Mouse (Mus musculus): ENCODE data around the gene Snx10. TPM values are rescaled to one million over a fixed set of nuclear protein-coding genes. Genes with fewer than 3 reads are reported as not detected.

Gene Snx10
- polyA plus RNA-seq, 1 experiment from 2014 or later: 14.4 TPM

- no peaks in the 10 kb centered on the region for H3K9me3 ChIP-seq
- peak overlapping the region; percentile 22; the same call in 1 of the 2 replicates for H3K4me2 ChIP-seq (replicated peaks)
- H3K27ac ChIP-seq: no peak overlapping the region
- no peaks in the 10 kb centered on the region for H3K27me3 ChIP-seq (replicated peaks)
- no peaks in the 10 kb centered on the region for H3K36me3 ChIP-seq
- WGBS: 39% methylated on average over 4 of the region's 4 CpGs
- H3K9ac ChIP-seq: no peak overlapping the region
- H3K4me1 ChIP-seq (replicated peaks): peaks cover 10% of the 10 kb centered on the region
- ATAC-seq: peak; percentile 65; the same call in 1 of the 2 replicates
- no peak overlapping the region for H3K4me3 ChIP-seq (replicated peaks)
Observed at GRCm38 (mm10) chr6:51594516-51594915, 70.8 kb downstream of the Snx10 start.

- H3K27ac ChIP-seq: no peak overlapping the region
- WGBS: 85% methylated on average over 7 of the region's 7 CpGs
- H3K4me1 ChIP-seq (replicated peaks): 0 out of 2 replicates have a peak, but pooled peaks cover 2% of the 10 kb centered on the region
- H3K27me3 ChIP-seq (replicated peaks): no peaks in the 10 kb centered on the region
- H3K4me2 ChIP-seq (replicated peaks): no peak overlapping the region
- H3K4me3 ChIP-seq (replicated peaks): no peak overlapping the region
- H3K36me3 ChIP-seq: no peaks in the 10 kb centered on the region
- H3K9ac ChIP-seq: no peak overlapping the region
- no peak for ATAC-seq
- no peaks in the 10 kb centered on the region for H3K9me3 ChIP-seq
Observed at GRCm38 (mm10) chr6:51598058-51598457, 74.4 kb downstream of the Snx10 start.

GRCm38 (mm10) chr6:51600412-51600811, 76.7 kb downstream of the Snx10 start:
- H3K9ac ChIP-seq: no peak overlapping the region
- H3K4me2 ChIP-seq (replicated peaks): no peak overlapping the region
- H3K36me3 ChIP-seq: no peaks in the 10 kb centered on the region
- WGBS: 68% methylated on average over 9 of the region's 9 CpGs
- no peaks in the 10 kb centered on the region for H3K9me3 ChIP-seq
- no peak for ATAC-seq
- no peaks in the 10 kb centered on the region for H3K27me3 ChIP-seq (replicated peaks)
- no peak overlapping the region for H3K4me3 ChIP-seq (replicated peaks)
- no peak overlapping the region for H3K27ac ChIP-seq
- no peaks in the 10 kb centered on the region for H3K4me1 ChIP-seq (replicated peaks)

- H3K4me3 ChIP-seq (replicated peaks): no peak overlapping the region
- no peak overlapping the region for H3K4me2 ChIP-seq (replicated peaks)
- H3K27me3 ChIP-seq (replicated peaks): no peaks in the 10 kb centered on the region
- no peak for ATAC-seq
- no peaks in the 10 kb centered on the region for H3K36me3 ChIP-seq
- no peak overlapping the region for H3K27ac ChIP-seq
- H3K4me1 ChIP-seq (replicated peaks): no peaks in the 10 kb centered on the region
- 65% methylated on average over 1 of the region's 1 CpGs for WGBS
- no peak overlapping the region for H3K9ac ChIP-seq
- no peaks in the 10 kb centered on the region for H3K9me3 ChIP-seq
Observed at GRCm38 (mm10) chr6:51602341-51602740, 78.6 kb downstream of the Snx10 start.

GRCm38 (mm10) chr6:51603691-51604090, 80.0 kb downstream of the Snx10 start:
- no peak overlapping the region for H3K9ac ChIP-seq
- H3K9me3 ChIP-seq: no peaks in the 10 kb centered on the region
- 88% methylated on average over 10 of the region's 10 CpGs for WGBS
- H3K4me3 ChIP-seq (replicated peaks): no peak overlapping the region
- no peak overlapping the region for H3K4me2 ChIP-seq (replicated peaks)
- no peaks in the 10 kb centered on the region for H3K4me1 ChIP-seq (replicated peaks)
- H3K27me3 ChIP-seq (replicated peaks): no peaks in the 10 kb centered on the region
- no peak for ATAC-seq
- no peaks in the 10 kb centered on the region for H3K36me3 ChIP-seq
- no peak overlapping the region for H3K27ac ChIP-seq

GRCm38 (mm10) chr6:51606245-51606644, 82.5 kb downstream of the Snx10 start:
- 80% methylated on average over 4 of the region's 4 CpGs for WGBS
- ATAC-seq: no peak
- no peaks in the 10 kb centered on the region for H3K36me3 ChIP-seq
- H3K4me3 ChIP-seq (replicated peaks): no peak overlapping the region
- no peaks in the 10 kb centered on the region for H3K27me3 ChIP-seq (replicated peaks)
- no peaks in the 10 kb centered on the region for H3K4me1 ChIP-seq (replicated peaks)
- H3K4me2 ChIP-seq (replicated peaks): no peak overlapping the region
- H3K9me3 ChIP-seq: no peaks in the 10 kb centered on the region
- no peak overlapping the region for H3K9ac ChIP-seq
- no peak overlapping the region for H3K27ac ChIP-seq

- Histone ChIP-seq H3K9me3 (no peaks in the 10 kb centered on the region), H3K4me3 (replicated peaks) (no peak overlapping the region), H3K36me3 (no peaks in the 10 kb centered on the region), H3K4me1 (replicated peaks) (no peaks in the 10 kb centered on the region), H3K9ac (no peak overlapping the region), H3K27me3 (replicated peaks) (no peaks in the 10 kb centered on the region), H3K27ac (no peak overlapping the region), H3K4me2 (replicated peaks) (no peak overlapping the region)
- 45% methylated on average over 7 of the region's 7 CpGs for WGBS
- no peak for ATAC-seq
Observed at GRCm38 (mm10) chr6:51606803-51607202, 83.1 kb downstream of the Snx10 start.

GRCm38 (mm10) chr6:51611621-51612020, 87.9 kb downstream of the Snx10 start:
- ATAC-seq: no peak
- H3K9ac ChIP-seq: no peak overlapping the region
- H3K36me3 ChIP-seq: no peaks in the 10 kb centered on the region
- no peaks in the 10 kb centered on the region for H3K9me3 ChIP-seq
- no peaks in the 10 kb centered on the region for H3K27me3 ChIP-seq (replicated peaks)
- no peak overlapping the region for H3K4me2 ChIP-seq (replicated peaks)
- WGBS: 88% methylated on average over 4 of the region's 4 CpGs
- H3K27ac ChIP-seq: no peak overlapping the region
- no peaks in the 10 kb centered on the region for H3K4me1 ChIP-seq (replicated peaks)
- no peak overlapping the region for H3K4me3 ChIP-seq (replicated peaks)

GRCm38 (mm10) chr6:51612371-51613051, 88.8 kb downstream of the Snx10 start:
- H3K4me1 ChIP-seq (replicated peaks): no peaks in the 10 kb centered on the region
- H3K27ac ChIP-seq: no peak overlapping the region
- peak; percentile 92 for ATAC-seq
- no peaks in the 10 kb centered on the region for H3K36me3 ChIP-seq
- WGBS: under 1% methylated on average over 54 of the region's 54 CpGs
- H3K27me3 ChIP-seq (replicated peaks): no peaks in the 10 kb centered on the region
- H3K4me2 ChIP-seq (replicated peaks): peak overlapping the region; percentile 97
- peak overlapping the region; percentile 58 for H3K4me3 ChIP-seq (replicated peaks)
- H3K9me3 ChIP-seq: no peaks in the 10 kb centered on the region
- H3K9ac ChIP-seq: peak overlapping the region; percentile 36

GRCm38 (mm10) chr6:51613661-51614060, 90.0 kb downstream of the Snx10 start:
- no peak overlapping the region for H3K27ac ChIP-seq
- no peak for ATAC-seq
- H3K9ac ChIP-seq: no peak overlapping the region
- H3K27me3 ChIP-seq (replicated peaks): no peaks in the 10 kb centered on the region
- no peaks in the 10 kb centered on the region for H3K9me3 ChIP-seq
- no peak overlapping the region for H3K4me2 ChIP-seq (replicated peaks)
- WGBS: 69% methylated on average over 11 of the region's 11 CpGs
- H3K4me1 ChIP-seq (replicated peaks): no peaks in the 10 kb centered on the region
- H3K4me3 ChIP-seq (replicated peaks): no peak overlapping the region
- H3K36me3 ChIP-seq: no peaks in the 10 kb centered on the region

GRCm38 (mm10) chr6:51626843-51627242, 103.1 kb downstream of the Snx10 start:
- Histone ChIP-seq H3K4me1 (replicated peaks) (0 out of 2 replicates have a peak, but pooled peaks cover 3% of the 10 kb centered on the region), H3K27me3 (replicated peaks) (no peaks in the 10 kb centered on the region), H3K27ac (no peak overlapping the region), H3K4me2 (replicated peaks) (no peak overlapping the region), H3K9me3 (no peaks in the 10 kb centered on the region), H3K4me3 (replicated peaks) (no peak overlapping the region), H3K9ac (no peak overlapping the region), H3K36me3 (no peaks in the 10 kb centered on the region)
- WGBS: 79% methylated on average over 5 of the region's 5 CpGs
- ATAC-seq: no peak

- Histone ChIP-seq H3K9ac (no peak overlapping the region), H3K27ac (no peak overlapping the region), H3K4me1 (replicated peaks) (peaks cover 7% of the 10 kb centered on the region; the same call in 1 of the 2 replicates), H3K36me3 (no peaks in the 10 kb centered on the region), H3K9me3 (no peaks in the 10 kb centered on the region), H3K27me3 (replicated peaks) (no peaks in the 10 kb centered on the region), H3K4me2 (replicated peaks) (no peak overlapping the region), H3K4me3 (replicated peaks) (no peak overlapping the region)
- WGBS: 47% methylated on average over 3 of the region's 3 CpGs
- ATAC-seq: no peak
Observed at GRCm38 (mm10) chr6:51629671-51630070, 106.0 kb downstream of the Snx10 start.

- Histone ChIP-seq H3K4me3 (replicated peaks) (no peak overlapping the region), H3K27me3 (replicated peaks) (no peaks in the 10 kb centered on the region), H3K36me3 (no peaks in the 10 kb centered on the region), H3K4me2 (replicated peaks) (no peak overlapping the region), H3K27ac (no peak overlapping the region), H3K9me3 (no peaks in the 10 kb centered on the region), H3K9ac (no peak overlapping the region), H3K4me1 (replicated peaks) (peaks cover 7% of the 10 kb centered on the region; the same call in 1 of the 2 replicates)
- 48% methylated on average over 2 of the region's 2 CpGs for WGBS
- ATAC-seq: no peak
Observed at GRCm38 (mm10) chr6:51630184-51630583, 106.5 kb downstream of the Snx10 start.

All from intestine, embryonic 15.5 days (tissue).